Mouse (Mus musculus): ENCODE results near the gene Denr. TPM values are rescaled to one million over a fixed set of nuclear protein-coding genes. Genes with fewer than 3 reads are reported as not detected.

The Denr gene
- polyA plus RNA-seq, 1 experiment from 2014 or later: 130 TPM

- no peaks in the 10 kb centered on the region for H3K27me3 ChIP-seq (ENCODE audit: control insufficient read depth, insufficient read depth, low read length)
- ATAC-seq (ENCODE audit: low read depth): peak; percentile 78
- no peaks in the 10 kb centered on the region for H3K9me3 ChIP-seq (ENCODE audit: control insufficient read depth, low read length)
- H3K4me3 ChIP-seq (ENCODE audit: low read depth, low read length): peak within 1 kb of the TSS; percentile 69
- H3K27ac ChIP-seq (ENCODE audit: low read depth, low read length): no peak within 1 kb of the TSS
- peak within 1 kb of the TSS; percentile 81 for H3K9ac ChIP-seq (replicated peaks; ENCODE audit: low read depth, low read length)
- WGBS: 1% methylated on average over 100 of the region's 106 CpGs
- no peaks in the 10 kb centered on the region for H3K36me3 ChIP-seq (ENCODE audit: control insufficient read depth, insufficient read depth, low read length)
- H3K4me2 ChIP-seq (ENCODE audit: low read depth, low read length): peak within 1 kb of the TSS; percentile 95
- H3K4me1 ChIP-seq (ENCODE audit: control insufficient read depth, insufficient read depth, low read length): peaks cover 4% of the 10 kb centered on the region; the same call in 1 of the 2 replicates
Observed at GRCm38 (mm10) chr5:123973299-123974178, 66.6 kb downstream of the Denr start, which contains the start of gene Hip1r. Gene Hip1r (plus strand): TSS chr5:123973628.

GRCm38 (mm10) chr5:123974179-123974485 is 67.2 kb downstream of the Denr start:
- H3K4me1 ChIP-seq (ENCODE audit: control insufficient read depth, insufficient read depth, low read length): peaks cover 4% of the 10 kb centered on the region; the same call in 1 of the 2 replicates
- H3K4me3 ChIP-seq (ENCODE audit: low read depth, low read length): peak overlapping the region; percentile 69
- no peaks in the 10 kb centered on the region for H3K27me3 ChIP-seq (ENCODE audit: control insufficient read depth, insufficient read depth, low read length)
- WGBS: 0% methylated on average over 14 of the region's 14 CpGs
- H3K27ac ChIP-seq (ENCODE audit: low read depth, low read length): no peak overlapping the region
- H3K9me3 ChIP-seq (ENCODE audit: control insufficient read depth, low read length): no peaks in the 10 kb centered on the region
- no peaks in the 10 kb centered on the region for H3K36me3 ChIP-seq (ENCODE audit: control insufficient read depth, insufficient read depth, low read length)
- ATAC-seq (ENCODE audit: low read depth): peak; percentile 22; the same call in 1 of the 2 replicates
- peak overlapping the region; percentile 95 for H3K4me2 ChIP-seq (ENCODE audit: low read depth, low read length)
- peak overlapping the region; percentile 81 for H3K9ac ChIP-seq (replicated peaks; ENCODE audit: low read depth, low read length)

- Histone ChIP-seq H3K36me3 (ENCODE audit: control insufficient read depth, insufficient read depth, low read length) (no peaks in the 10 kb centered on the region), H3K9ac (replicated peaks; ENCODE audit: low read depth, low read length) (no peak overlapping the region), H3K4me1 (ENCODE audit: control insufficient read depth, insufficient read depth, low read length) (peaks cover 4% of the 10 kb centered on the region; the same call in 1 of the 2 replicates), H3K9me3 (ENCODE audit: control insufficient read depth, low read length) (no peaks in the 10 kb centered on the region), H3K27me3 (ENCODE audit: control insufficient read depth, insufficient read depth, low read length) (no peaks in the 10 kb centered on the region), H3K4me2 (ENCODE audit: low read depth, low read length) (peak overlapping the region; percentile 95), H3K27ac (ENCODE audit: low read depth, low read length) (no peak overlapping the region), H3K4me3 (ENCODE audit: low read depth, low read length) (peak overlapping the region; percentile 69)
- WGBS: 18% methylated on average over 11 of the region's 11 CpGs
- ATAC-seq (ENCODE audit: low read depth): no peak
Observed at GRCm38 (mm10) chr5:123974616-123975111, 67.7 kb downstream of the Denr start.

- Histone ChIP-seq H3K27me3 (ENCODE audit: control insufficient read depth, insufficient read depth, low read length) (no peaks in the 10 kb centered on the region), H3K4me3 (ENCODE audit: low read depth, low read length) (no peak overlapping the region), H3K4me2 (ENCODE audit: low read depth, low read length) (no peak overlapping the region), H3K36me3 (ENCODE audit: control insufficient read depth, insufficient read depth, low read length) (no peaks in the 10 kb centered on the region), H3K9ac (replicated peaks; ENCODE audit: low read depth, low read length) (no peak overlapping the region), H3K9me3 (ENCODE audit: control insufficient read depth, low read length) (no peaks in the 10 kb centered on the region), H3K27ac (ENCODE audit: low read depth, low read length) (no peak overlapping the region), H3K4me1 (ENCODE audit: control insufficient read depth, insufficient read depth, low read length) (peaks cover 4% of the 10 kb centered on the region; the same call in 1 of the 2 replicates)
- no peak for ATAC-seq (ENCODE audit: low read depth)
- WGBS: 74% methylated on average over 6 of the region's 6 CpGs
Observed at GRCm38 (mm10) chr5:123975668-123976180, 68.7 kb downstream of the Denr start.

GRCm38 (mm10) chr5:123977231-123977630 is 70.3 kb downstream of the Denr start:
- H3K9ac ChIP-seq (replicated peaks; ENCODE audit: low read depth, low read length): no peak overlapping the region
- peaks cover 4% of the 10 kb centered on the region; the same call in 1 of the 2 replicates for H3K4me1 ChIP-seq (ENCODE audit: control insufficient read depth, insufficient read depth, low read length)
- no peak overlapping the region for H3K27ac ChIP-seq (ENCODE audit: low read depth, low read length)
- H3K36me3 ChIP-seq (ENCODE audit: control insufficient read depth, insufficient read depth, low read length): no peaks in the 10 kb centered on the region
- 42% methylated on average over 3 of the region's 3 CpGs for WGBS
- no peaks in the 10 kb centered on the region for H3K9me3 ChIP-seq (ENCODE audit: control insufficient read depth, low read length)
- no peak overlapping the region for H3K4me2 ChIP-seq (ENCODE audit: low read depth, low read length)
- no peak for ATAC-seq (ENCODE audit: low read depth)
- no peak overlapping the region for H3K4me3 ChIP-seq (ENCODE audit: low read depth, low read length)
- H3K27me3 ChIP-seq (ENCODE audit: control insufficient read depth, insufficient read depth, low read length): no peaks in the 10 kb centered on the region

- WGBS: 80% methylated on average over 5 of the region's 5 CpGs
- Histone ChIP-seq H3K4me2 (ENCODE audit: low read depth, low read length) (no peak overlapping the region), H3K27me3 (ENCODE audit: control insufficient read depth, insufficient read depth, low read length) (no peaks in the 10 kb centered on the region), H3K9me3 (ENCODE audit: control insufficient read depth, low read length) (no peaks in the 10 kb centered on the region), H3K9ac (replicated peaks; ENCODE audit: low read depth, low read length) (no peak overlapping the region), H3K36me3 (ENCODE audit: control insufficient read depth, insufficient read depth, low read length) (no peaks in the 10 kb centered on the region), H3K27ac (ENCODE audit: low read depth, low read length) (no peak overlapping the region), H3K4me3 (ENCODE audit: low read depth, low read length) (no peak overlapping the region), H3K4me1 (ENCODE audit: control insufficient read depth, insufficient read depth, low read length) (peaks cover 4% of the 10 kb centered on the region; the same call in 1 of the 2 replicates)
- no peak for ATAC-seq (ENCODE audit: low read depth)
Observed at GRCm38 (mm10) chr5:123978131-123978530, 71.2 kb downstream of the Denr start.

Other genes with a start within 250 kb of the Denr start
- 85.2 and 87.0 TPM in 2 replicates for gene Clip1, start 222.6 kb upstream of the Denr start, polyA plus RNA-seq (2014; fragmentation: Nextera tagmentation; extraction: Ambion mirVana)
- gene Zcchc8, start 186.1 kb upstream of the Denr start, polyA plus RNA-seq (2014; fragmentation: Nextera tagmentation; extraction: Ambion mirVana): 72.5 and 80.6 TPM in 2 replicates
- gene Rsrc2, start 157.8 kb upstream of the Denr start, polyA plus RNA-seq (2014; fragmentation: Nextera tagmentation; extraction: Ambion mirVana): 135 and 140 TPM in 2 replicates
- 4.3 and 5.2 TPM in 2 replicates for gene Kntc1, start 157.5 kb upstream of the Denr start, polyA plus RNA-seq (2014; fragmentation: Nextera tagmentation; extraction: Ambion mirVana)
- gene Hcar2, start 41.7 kb upstream of the Denr start, polyA plus RNA-seq (2014; fragmentation: Nextera tagmentation; extraction: Ambion mirVana): not detected in 2 replicates
- 0.09 and 0.44 TPM in 2 replicates for gene Hcar1, start 27.2 kb upstream of the Denr start, polyA plus RNA-seq (2014; fragmentation: Nextera tagmentation; extraction: Ambion mirVana)
- 2.7 and 4.0 TPM in 2 replicates for gene Gm43518, start 20.2 kb downstream of the Denr start, polyA plus RNA-seq (2014; fragmentation: Nextera tagmentation; extraction: Ambion mirVana)
- 5.2 and 5.7 TPM in 2 replicates for gene Ccdc62, start 23.5 kb downstream of the Denr start, polyA plus RNA-seq (2014; fragmentation: Nextera tagmentation; extraction: Ambion mirVana)
- gene Hip1r, start 66.5 kb downstream of the Denr start, polyA plus RNA-seq (2014; fragmentation: Nextera tagmentation; extraction: Ambion mirVana): 19.7 and 21.4 TPM in 2 replicates
- 47.1 and 58.1 TPM in 2 replicates for gene Vps37b, start 125.1 kb downstream of the Denr start, polyA plus RNA-seq (2014; fragmentation: Nextera tagmentation; extraction: Ambion mirVana)
- gene Abcb9, start 188.6 kb downstream of the Denr start, polyA plus RNA-seq (2014; fragmentation: Nextera tagmentation; extraction: Ambion mirVana): 9.8 and 12.8 TPM in 2 replicates
- gene Ogfod2, start 205.1 kb downstream of the Denr start, polyA plus RNA-seq (2014; fragmentation: Nextera tagmentation; extraction: Ambion mirVana): 25.0 and 29.1 TPM in 2 replicates
- gene Arl6ip4, start 208.9 kb downstream of the Denr start, polyA plus RNA-seq (2014; fragmentation: Nextera tagmentation; extraction: Ambion mirVana): 72.5 and 76.2 TPM in 2 replicates